Comparison of ENCODE assay signal across 33 mouse cellular contexts in genomic region chr5:20103869-20104268, GRCm38 (mm10).
"Had no signal": no experiment of that assay in that cellular context is flagged by ENCODE, and none has a peak within 500 bp of the region (broad histone marks: within the 10 kb centered on the region; RNA-seq: fewer than 3 reads in every experiment).

No protein-coding gene starts in this region.

- H3K27ac ChIP-seq: heart, embryonic 10.5 days; heart, embryonic 13.5 days; heart, embryonic 15.5 days; hindbrain, embryonic 10.5 days; hindbrain, embryonic 12.5 days; hindbrain, embryonic 14.5 days; hindbrain, postnatal 0 days; intestine, embryonic 15.5 days; kidney, embryonic 15.5 days; kidney, postnatal 0 days had no signal

- ATAC-seq: hindbrain, embryonic 16.5 days; hindbrain, postnatal 0 days; inflammation-experienced regulatory T-cells, adult 6 months; intestine, embryonic 15.5 days; intestine, embryonic 16.5 days; intestine, postnatal 0 days had no signal

- H3K4me1 ChIP-seq: heart, embryonic 10.5 days; heart, embryonic 12.5 days; heart, embryonic 13.5 days; heart, embryonic 15.5 days; hindbrain, embryonic 10.5 days; hindbrain, embryonic 12.5 days; intestine, embryonic 15.5 days; kidney, embryonic 15.5 days had no signal

- H3K27me3 ChIP-seq: heart, embryonic 12.5 days; heart, embryonic 13.5 days; heart, embryonic 15.5 days; hindbrain, embryonic 12.5 days; hindbrain, embryonic 15.5 days; intestine, embryonic 15.5 days; kidney, embryonic 15.5 days had no signal

- H3K36me3 ChIP-seq: heart, embryonic 10.5 days; heart, embryonic 12.5 days; heart, embryonic 13.5 days; heart, embryonic 15.5 days; hindbrain, embryonic 10.5 days; hindbrain, embryonic 12.5 days; hindbrain, embryonic 15.5 days; intestine, embryonic 15.5 days; kidney, embryonic 15.5 days had no signal

- H3K9ac ChIP-seq: heart, embryonic 12.5 days; heart, embryonic 13.5 days; heart, embryonic 15.5 days; hindbrain, embryonic 12.5 days; hindbrain, embryonic 14.5 days; hindbrain, embryonic 15.5 days; intestine, embryonic 15.5 days; kidney, embryonic 15.5 days had no signal

- H3K9me3 ChIP-seq: heart, embryonic 10.5 days; heart, embryonic 12.5 days; heart, embryonic 13.5 days; heart, embryonic 15.5 days; hindbrain, embryonic 10.5 days; hindbrain, embryonic 12.5 days; hindbrain, embryonic 15.5 days; intestine, embryonic 15.5 days; kidney, embryonic 15.5 days had no signal

- DNase-seq: heart, postnatal 10 days; heart, postnatal 14 days; heart, postnatal 36 days; heart, postnatal 4 days; kidney, adult 11 months; kidney, adult 18-20 months; kidney, adult 2 months; kidney, adult 8-10 months; kidney, adult 9 months; kidney, postnatal 10 days; kidney, postnatal 14 days; kidney, postnatal 36 days; kidney, postnatal 4 days; layer of hippocampus, adult 9-11 months; layer of hippocampus, postnatal 36 days had no signal

- H3K4me3 ChIP-seq: heart, embryonic 10.5 days; heart, embryonic 12.5 days; heart, embryonic 13.5 days; heart, embryonic 15.5 days; hindbrain, embryonic 10.5 days; hindbrain, embryonic 12.5 days; hindbrain, embryonic 15.5 days; intestine, embryonic 15.5 days; kidney, embryonic 15.5 days; layer of hippocampus, adult 2 months had no signal

- H3K4me2 ChIP-seq: heart, embryonic 11.5 days; heart, embryonic 12.5 days; heart, embryonic 13.5 days; heart, embryonic 15.5 days; hindbrain, embryonic 12.5 days; hindbrain, embryonic 14.5 days; hindbrain, embryonic 15.5 days; intestine, embryonic 15.5 days; kidney, embryonic 15.5 days had no signal
